Mouse (Mus musculus): ENCODE data around the gene Hlx. TPM values are rescaled to one million over a fixed set of nuclear protein-coding genes. Genes with fewer than 3 reads are reported as not detected.

The Hlx gene
- total RNA-seq, 2 experiments from 2014 or later: 0.61 to 1.1 TPM

DNA sequence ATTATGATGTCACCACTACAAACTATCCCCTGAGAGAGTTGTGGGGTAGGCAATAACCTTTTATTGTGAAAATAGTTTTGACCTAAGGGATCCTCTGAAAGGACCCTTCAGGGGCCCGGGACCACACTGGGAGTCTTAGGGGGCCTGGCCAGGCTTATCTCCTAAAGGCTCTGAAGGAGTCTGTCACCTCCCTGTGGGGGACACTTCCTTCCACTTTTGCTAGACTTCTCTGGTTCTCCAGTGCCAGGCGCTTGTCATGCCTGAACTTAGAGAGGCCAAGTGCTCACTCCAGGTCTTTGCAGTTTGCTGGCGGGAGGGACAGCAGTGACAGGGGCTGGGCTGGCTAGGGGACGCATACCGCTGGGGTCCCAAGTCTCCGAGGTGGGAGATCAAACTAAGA, 16.3 kb downstream of the Hlx start:
- no peak for DNase-seq (ENCODE audit: low spot score in 2 of 2)

DNA sequence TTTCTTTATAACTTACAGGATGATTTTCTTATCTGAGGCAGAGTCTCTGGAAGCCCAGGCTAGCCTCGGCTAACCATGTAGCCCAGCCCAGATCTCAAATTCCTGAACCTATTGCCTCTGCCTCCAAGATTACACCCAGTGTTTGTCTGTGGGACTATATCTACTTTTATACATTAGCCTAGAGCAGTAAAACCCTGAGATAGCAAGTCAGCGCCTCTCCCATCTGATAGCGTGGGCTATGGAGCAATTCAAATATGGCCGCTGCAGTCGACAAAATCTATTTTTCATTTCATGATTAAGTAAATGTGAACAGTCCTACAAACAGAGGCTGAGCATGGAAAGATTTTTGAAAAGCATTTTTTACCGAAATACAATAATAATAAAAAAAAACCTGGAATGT, 16.7 kb downstream of the Hlx start:
- DNase-seq (ENCODE audit: low spot score in 2 of 2): no peak

DNA sequence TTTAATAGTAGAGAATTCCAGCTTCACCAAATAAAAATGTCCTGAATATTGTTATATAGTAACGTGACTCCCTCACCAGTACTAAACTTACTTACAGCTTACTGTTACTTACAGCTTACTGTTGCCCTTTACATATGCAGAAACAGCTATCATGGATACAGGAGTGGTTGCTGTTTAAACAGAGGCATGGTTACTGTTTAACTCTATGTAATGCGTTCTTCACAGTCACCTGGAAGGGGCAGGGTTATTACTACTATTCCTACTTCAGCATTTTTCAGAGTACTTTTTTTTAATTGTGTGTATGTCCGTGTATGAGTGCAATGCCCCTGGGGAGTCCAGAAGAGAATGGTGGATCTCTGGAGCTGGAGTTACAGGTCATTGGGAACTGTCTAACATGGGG, 17.9 kb downstream of the Hlx start:
- no peak for DNase-seq (ENCODE audit: low spot score in 2 of 2)

DNA sequence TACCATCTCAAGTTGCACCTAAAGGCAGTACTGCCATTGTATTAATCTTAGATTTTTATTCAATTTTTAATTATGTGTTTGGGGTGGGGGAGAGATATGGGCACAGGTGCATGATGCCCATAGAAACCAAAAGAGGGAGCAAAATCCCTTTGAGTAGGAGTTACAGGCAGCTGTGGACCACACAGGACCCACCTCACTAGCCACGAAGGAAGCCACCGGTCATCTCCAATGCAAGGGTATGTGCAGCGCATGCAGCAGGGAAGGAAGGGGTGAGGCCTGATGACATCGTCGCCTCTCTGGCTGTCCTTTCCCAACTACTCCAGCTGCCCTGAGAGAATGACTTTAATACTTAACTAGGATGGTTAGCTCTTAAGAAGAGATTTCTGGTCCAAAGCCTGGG, 18.7 kb downstream of the Hlx start:
- DNase-seq (ENCODE audit: low spot score in 2 of 2): no peak

DNA sequence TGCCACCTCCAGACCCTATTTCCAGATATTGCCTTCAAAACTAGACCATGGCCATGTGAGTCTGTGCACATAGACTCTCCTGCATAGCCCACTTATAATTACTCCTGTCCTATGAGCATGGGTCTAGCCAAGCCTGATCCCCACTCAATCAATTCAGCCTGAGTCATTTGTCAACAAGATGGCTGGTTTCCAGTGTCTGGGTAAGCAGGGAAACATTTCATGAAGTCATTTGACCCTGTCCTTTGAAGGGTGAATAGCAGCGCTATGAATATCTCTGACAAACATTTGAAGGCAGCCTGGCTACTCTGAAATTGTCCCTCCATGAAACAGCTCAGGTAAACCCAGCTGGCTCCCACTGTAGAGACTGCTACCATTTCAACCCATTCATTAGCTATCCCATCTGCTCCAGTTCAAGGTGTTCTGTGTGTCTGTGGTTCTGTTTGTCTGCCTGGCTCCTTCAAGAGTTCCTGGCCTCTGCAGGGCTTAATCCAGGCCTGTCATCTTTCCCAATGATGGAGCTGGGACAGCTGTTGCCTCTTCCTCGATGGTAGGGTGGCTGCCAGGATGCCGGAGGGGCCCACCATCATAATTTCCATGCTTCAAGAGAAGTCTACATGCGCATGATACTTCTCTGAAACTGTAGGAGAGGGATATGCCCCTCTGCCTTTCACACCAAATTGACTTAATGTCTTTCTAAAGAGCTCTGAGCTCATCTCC, 24.7 kb downstream of the Hlx start:
- DNase-seq (ENCODE audit: low spot score in 2 of 2): no peak

DNA sequence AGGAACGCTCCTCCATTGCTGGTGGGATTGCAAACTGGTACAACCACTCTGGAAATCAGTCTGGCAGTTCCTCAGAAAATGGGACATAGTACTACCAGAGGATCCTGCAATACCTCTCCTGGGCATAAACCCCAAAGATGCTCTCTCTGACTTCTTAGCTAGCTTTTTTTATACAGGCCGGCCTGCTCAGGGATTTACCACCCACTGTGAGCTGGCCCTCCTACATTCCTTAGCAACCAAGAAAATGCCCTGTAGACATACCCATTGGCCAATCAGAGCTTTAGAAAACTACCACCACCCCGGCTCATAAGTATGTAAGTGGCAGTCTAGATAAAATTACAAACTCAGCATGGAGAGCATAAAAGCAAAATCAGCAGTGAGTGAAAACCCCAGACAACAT, 27.5 kb downstream of the Hlx start:
- DNase-seq (ENCODE audit: low spot score in 2 of 2): no peak

DNA sequence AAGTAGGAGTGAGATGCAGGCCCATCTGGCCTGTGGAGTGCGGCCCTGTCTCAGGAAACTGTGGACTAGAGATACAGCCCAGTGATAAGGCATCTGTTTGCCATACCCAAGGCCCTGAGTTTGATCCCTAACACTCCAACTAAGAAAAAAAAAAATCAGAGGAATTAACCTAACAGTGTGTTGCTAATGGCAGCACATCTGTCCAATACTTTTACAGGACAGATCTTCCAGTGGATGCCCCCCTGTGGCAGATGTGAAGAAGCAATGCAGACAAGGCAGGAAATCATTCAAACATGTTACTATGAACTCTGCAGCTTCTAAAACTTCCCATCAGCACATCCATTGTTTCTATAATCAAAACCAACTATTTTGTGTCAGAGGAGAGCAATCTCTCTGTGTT, 33.1 kb downstream of the Hlx start:
- DNase-seq (ENCODE audit: low spot score in 2 of 2): no peak

DNA sequence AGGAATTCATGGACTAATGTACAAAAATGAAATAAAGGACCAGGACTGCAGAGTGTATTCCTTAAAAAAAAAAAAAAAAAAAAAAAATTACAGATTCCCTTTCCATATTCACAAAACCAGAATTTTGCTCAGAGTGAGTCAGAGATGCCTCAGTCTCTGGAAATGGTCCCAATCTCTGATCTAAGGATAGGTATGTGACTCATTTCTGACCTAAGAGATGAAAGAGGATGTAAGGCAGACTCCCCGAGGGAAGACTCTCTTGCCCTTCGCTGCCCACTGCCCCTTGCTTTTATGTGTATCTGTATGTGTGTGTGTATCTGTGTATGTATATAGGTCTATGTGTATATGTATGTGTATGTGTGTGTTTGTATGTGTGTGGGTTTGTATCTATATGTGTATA, 37.0 kb downstream of the Hlx start:
- DNase-seq (ENCODE audit: low spot score in 2 of 2): no peak

DNA sequence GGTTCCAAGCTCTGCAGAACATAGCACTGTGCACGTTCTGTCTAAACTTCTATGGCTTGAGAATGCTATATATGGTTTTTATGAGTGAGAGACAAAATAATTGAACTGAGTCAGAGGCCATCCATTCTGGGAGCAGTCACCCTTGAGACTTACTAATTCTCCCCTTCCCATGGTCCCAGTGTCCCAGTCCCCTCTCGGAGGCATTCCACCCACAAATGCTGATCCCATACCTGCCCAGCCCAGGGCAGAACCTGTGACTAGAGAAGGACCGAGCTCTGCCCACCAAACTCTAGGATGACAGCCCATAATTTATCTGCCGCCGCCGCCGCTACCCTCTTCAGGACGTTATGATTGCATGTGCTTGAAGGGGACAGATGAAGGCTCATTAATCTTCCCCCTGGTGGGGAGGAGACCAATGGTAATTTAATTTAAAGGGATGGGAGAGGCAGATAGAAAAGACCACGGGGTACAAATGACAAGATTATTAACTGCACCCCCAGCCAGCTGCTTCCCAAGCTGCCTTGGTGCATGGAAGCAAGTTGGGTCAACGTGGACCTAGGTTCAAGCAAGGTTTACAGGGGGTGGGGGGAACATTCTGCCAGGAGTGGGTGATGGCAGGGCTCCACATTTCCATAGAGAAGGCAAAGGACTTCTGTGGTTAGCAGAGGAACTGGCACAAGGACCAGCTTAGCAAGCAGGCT, 40.1 kb downstream of the Hlx start:
- DNase-seq (ENCODE audit: low spot score in 2 of 2): no peak

DNA sequence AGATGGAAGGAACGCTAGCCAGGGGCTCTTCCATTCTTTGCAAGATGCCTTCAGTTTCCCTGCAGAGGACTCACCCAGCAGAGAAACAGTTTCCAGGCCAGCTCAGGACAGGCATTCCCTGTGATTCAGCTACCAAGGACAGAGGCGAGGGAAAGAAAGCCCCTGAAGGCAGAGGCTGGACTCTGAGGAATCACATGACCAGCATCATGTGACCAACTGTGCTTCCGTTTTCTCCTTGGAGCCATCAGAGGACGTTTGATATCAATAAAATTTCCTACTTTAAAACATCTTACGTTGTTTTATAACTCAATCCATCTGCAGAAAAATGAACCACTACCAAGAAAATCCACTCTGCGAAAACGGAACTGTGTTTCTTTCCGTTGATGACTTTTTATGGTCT, 41.2 kb downstream of the Hlx start:
- no peak for DNase-seq (ENCODE audit: low spot score in 2 of 2)

DNA sequence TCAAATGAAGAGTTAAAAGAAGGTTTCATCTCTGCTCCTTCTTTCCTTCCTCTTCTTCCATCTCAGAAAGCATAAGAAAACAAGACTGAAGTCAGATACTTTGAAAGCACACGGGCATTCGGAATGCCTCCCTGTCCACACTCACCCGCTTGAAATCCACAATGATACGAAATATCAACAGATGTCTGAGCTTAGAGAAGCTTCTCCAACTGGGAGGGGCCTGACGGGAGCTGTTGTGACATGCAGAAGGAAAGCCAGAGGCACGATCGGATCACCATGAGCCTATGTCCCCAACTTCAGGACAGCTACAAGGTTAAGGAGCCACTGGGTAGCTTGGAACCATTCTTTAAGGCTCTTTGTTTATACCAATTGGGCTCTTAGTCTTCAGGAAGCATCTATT, 44.4 kb downstream of the Hlx start:
- DNase-seq (ENCODE audit: low spot score in 2 of 2): no peak

DNA sequence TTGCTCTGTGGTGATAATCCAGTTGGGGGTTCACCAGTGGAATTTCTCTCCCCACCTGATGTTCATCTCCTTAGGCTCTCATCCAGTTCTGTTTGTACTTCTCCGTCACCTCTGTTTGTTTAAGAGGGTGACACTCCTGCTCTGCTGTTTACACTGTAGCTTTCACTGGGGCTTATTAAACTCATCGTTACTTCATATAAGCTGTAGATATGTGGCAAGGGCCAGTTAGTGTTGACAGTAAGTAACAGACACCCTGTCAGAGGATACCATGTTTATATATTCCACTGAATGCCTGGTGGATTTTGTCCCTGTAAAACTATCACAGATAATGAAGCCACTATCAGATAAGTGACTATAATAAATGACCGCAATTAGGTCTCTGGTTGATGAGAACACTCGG, 44.9 kb downstream of the Hlx start:
- no peak for DNase-seq (ENCODE audit: low spot score in 2 of 2)

DNA sequence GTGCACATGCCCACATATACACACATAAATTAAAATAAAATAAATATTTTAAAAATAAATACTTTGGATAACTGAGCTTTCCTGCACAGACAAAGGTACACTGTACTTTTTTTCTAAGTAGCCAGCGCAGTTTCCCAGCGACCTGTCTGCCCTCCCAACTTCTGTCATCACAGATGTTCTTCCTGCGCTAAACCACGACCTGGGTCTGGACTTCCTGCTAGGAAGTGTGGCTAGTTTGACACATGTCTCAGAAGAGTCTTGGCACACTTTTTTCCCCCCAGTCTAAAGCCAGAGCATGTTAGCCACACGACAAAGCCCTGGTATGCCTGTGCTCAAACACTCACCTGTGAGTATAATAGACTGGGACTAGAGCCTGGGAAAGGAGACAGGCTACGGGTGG, 48.9 kb downstream of the Hlx start:
- no peak for DNase-seq (ENCODE audit: low spot score in 2 of 2)

DNA sequence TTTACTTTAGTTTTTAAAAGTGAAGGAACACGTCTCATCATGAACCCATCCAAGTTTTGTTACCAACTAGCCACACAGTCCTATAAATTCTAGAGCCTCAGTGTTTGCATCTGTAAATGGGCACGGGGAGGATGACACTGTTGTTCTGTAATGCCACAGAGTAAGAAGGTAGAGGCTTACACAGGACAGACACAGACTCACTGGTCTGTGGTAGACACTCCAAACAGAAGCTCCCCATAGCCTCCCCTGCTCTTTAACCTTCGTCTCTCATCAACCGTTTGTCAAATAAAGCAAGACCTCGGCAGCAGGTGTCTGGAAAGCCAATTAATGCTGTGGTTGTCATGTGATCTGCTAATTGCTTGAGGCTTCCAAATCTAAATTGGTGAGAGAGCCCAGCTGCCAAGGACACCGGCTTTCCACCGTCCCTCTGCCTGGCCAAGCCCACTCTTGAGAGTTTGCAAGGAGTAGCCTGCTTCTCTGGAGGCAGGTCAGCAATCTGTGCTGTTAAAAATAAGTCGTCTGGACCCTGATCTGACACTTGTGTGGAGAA, 52.9 kb downstream of the Hlx start:
- DNase-seq (ENCODE audit: low spot score in 2 of 2): no peak

DNA sequence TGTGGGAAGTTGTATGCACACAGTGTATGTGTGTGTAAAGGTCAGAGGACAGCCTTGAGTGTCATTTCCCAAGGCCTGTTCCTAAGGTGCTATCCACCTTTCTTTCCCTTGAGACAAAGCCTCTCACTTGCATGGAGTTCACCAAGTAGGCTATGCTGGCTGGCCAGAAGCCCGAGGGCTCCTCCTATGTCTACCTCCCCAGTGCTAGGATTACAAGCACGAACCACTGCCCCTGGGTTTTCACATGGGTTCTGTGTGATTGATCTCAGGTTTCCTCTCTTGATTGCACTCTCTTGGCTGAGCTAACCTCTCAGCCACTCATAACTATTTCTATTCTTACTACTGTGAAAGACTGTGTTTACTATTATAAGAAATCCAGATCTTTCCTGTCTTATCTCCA, 54.8 kb downstream of the Hlx start:
- DNase-seq (ENCODE audit: low spot score in 2 of 2): no peak

Other genes starting within 250 kb of the Hlx start
- gene Marc1, start 78.7 kb upstream of the Hlx start, total RNA-seq (2021): under 1 TPM in 1 of 2 experiments, not detected in 1; 0.25 TPM
- gene Marc2, start 113.8 kb upstream of the Hlx start, total RNA-seq (2021): 100 to 1,000 TPM; 117 to 122 TPM
- gene C130074G19Rik, start 150.6 kb upstream of the Hlx start, total RNA-seq (2021): 1 to 10 TPM; 7.1 to 8.8 TPM

Data from layer of hippocampus, adult 18-20 months (tissue).